Mouse (Mus musculus) heart, postnatal 0 days (tissue): ENCODE measurements at regions not wholly inside any gene's neighbourhood (a gene's known extent, or its start where the extent isn't known, plus 50 kb on each side); places are given as distances from the start of the nearest gene placed in this dataset.

ENCODE experiments used
- CTCF ChIP-seq: IDR thresholded peaks from 2 replicates; pipeline ENCODE4 v1.5.1; 2016; ENCODE audit warnings: antibody characterized with exemption, control low read depth, low read depth
- EP300 ChIP-seq: IDR thresholded peaks from 2 replicates; pipeline ENCODE4 v1.6.1; 2016; ENCODE audit warnings: antibody characterized with exemption, low read depth

- TF ChIP-seq EP300: no peak
- no peak for TF ChIP-seq CTCF
Observed at GRCm38 (mm10) chr19:26976604-26977322, 91.1 kb downstream of the Gm815 start.
